Mouse (Mus musculus): ENCODE measurements around the gene Atrip.

Atrip gene

DNA sequence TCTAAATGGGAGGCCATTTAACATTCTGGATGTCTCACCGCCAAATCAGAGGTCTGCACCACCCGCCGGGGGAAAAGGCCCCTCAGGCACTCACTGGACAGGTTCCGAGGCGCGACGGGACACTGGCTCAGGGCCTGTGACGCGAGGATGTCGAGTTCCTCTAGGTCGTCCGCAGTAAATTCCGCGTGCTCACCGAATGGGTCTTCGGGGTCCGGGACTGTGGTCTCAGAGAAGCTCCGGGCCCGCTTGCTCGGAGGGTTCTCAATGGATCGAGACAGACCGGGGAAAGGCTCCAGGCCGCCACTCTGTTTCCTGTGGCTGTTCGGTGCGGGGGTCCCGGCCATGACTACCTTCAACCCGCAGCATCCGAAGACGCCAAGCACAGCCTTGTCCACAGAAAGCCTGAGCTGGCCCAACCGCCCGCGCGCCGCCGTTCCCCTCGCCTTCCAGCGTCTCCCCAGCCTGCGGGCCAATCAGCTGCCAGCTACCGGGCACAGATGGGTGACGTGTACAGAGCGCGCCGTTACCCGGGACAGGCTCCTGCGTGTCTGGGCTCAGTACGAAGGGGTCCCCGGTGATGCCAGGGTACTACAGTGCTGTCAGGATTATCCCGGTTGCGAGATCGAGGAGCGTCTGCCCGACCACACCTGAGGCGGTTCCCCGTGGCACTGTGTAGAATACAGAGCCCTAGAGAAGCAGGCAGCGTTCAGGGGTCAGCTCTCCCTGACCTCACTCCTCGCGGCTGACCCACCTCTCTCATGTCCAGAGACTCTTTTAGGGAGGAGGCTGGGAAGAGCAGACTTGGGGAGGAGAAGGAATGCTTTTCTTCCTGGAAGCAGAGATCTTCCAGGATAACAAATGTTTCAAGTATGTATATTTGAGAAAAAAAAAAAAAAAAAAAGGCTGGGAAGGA lies at the start of gene Atrip:
Gene Atrip, minus strand, starts transcription at position 464 of the 913 bp plus-strand sequence.
- DNase-seq (ENCODE audit: low spot score in 2 of 2): peak; percentile 80 to 88

DNA sequence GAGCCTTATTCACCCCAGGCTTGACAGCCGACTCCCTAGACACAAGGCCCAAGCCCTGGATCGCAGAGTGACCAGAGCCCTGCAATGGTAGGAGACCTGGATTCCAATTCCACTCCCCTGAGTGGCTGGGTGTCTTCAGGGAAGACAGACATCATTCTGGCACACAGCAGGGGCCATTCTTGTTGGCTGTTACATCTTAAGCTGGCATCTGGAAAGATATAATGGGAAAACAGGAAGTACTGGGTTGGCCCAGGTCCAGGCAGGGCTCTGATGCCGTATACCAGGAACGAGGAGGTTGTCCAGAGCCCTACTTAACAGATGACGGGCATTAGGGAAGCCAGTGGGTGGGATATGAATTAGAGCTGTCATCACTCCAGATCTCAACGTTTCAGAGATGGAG lies 49.3 kb upstream of the Atrip start:
- no peak for DNase-seq (ENCODE audit: low spot score in 2 of 2)

DNA sequence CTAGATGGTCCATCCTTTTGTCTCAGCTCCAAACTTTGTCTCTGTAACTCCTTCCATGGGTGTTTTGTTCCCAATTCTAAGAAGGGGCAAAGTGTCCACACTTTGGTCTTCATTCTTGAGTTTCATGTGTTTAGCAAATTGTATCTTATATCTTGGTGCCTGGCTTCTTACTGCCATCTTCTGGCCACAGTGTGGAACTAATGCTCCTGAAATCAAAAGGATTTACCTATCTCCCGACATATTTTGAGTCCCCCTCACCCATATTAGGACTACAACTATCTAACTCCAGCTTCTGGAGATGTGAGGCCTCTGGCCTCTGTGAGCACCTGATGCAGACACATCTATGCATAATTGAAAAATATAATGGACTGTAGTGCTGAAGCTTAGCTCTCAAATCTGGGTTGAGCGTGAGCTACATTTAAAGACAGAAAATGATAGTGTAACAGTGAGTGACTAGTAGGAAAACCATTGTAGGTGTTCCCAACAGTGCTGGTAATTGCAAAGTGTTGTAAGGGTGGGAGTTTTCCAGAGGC lies 48.7 kb upstream of the Atrip start:
- peak in 1 of 2 experiments; percentile 29 for DNase-seq (ENCODE audit: low spot score in 2 of 2)

DNA sequence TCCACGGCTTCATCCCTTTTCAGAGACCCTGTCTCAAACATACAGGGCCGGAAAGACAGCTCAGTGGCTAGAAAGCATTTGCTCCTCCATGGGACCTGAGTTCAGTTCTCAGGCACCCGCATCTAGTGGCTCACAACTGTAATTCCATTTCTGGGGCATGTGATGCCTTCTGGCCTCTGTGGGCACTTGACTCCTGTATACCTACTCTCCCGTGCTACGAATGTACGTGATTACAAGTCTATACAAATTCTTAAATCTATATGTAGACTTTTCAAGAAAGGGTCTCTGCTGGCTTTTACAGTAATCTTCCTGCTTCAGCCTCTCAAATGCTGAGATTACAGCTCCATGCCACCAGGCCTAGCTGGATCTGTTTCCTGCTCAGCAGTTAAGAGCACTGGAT lies 47.0 kb upstream of the Atrip start:
- DNase-seq (ENCODE audit: low spot score in 2 of 2): no peak

DNA sequence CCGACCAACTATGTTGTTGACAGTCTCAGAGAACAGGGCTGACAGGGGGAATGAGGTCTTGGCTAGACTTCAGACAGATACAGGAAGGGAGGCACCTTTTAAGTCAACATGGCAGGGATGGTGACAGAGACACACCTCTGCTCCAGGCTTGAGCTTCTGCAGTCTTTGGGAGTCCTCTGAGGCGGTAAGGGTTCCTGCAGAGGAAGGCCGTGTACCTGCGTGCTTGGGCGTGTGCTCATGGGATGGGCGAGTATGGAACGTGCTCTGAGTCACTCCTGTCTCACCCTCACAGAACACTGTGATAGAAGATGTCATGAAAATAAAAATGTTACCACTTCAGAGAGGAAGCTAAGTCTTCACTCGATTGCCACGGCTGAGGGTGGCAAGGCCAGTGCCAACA lies 45.6 kb upstream of the Atrip start:
- no peak for DNase-seq (ENCODE audit: low spot score in 2 of 2)

DNA sequence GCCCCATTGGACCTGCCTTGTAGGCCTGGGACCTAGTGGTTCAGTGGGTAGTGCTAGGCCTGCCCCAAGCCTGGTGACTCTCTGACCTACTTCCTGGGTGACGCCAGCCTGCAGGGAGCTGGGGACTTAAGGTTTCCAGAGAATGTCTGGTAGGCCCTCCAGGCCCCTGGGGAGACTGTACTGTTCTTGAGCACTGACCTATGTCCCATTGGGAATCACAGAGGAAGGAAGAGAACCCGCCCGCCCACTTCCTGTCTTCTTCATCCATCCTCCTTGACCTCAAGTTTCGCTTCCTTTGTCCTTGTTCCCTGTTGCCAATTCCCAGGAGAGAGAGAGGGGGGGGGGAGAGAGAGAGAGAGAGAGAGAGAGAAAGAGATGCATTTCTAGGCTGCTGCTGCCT lies 44.2 kb upstream of the Atrip start:
- DNase-seq (ENCODE audit: low spot score in 2 of 2): no peak

DNA sequence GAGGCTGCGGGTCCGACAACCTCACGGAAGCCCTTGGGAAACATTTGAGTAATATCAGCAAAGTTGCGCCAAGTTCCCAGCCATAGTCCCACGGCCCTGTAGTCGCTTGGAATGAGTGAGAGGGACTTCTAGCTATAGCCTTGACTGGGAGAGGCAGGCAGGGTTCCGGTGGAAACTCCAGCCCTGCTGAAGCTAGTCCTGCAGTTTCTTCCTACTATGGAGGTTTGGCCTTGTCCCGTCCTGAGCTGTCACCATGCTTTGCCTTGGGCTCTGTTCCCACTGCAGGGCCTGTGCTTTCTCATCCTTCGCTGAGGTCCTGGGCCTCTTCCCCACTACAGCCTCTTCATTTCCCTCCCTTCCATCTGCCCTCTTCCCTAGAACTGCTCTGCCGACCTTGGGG lies 42.3 kb upstream of the Atrip start:
- no peak for DNase-seq (ENCODE audit: low spot score in 2 of 2)

DNA sequence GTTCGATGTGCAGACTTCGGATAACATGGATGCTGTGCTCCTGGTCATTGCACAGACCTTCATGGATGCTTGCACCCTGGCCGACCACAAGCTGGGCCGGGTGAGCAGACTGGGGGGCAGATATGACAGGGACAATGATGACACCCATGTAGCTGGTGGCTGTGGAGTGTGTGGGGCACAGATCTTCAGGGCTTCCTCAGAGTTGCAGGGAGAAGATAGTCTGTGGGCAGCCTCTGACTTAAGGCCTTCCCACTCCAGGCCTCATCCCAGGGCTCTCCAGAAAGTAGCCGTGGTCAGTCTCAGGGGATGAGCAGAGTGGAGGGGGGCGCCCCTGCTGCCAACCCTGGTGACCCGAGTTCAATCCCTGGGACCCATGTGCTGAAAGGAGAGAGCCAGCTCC lies 40.9 kb upstream of the Atrip start:
- no peak for DNase-seq (ENCODE audit: low spot score in 2 of 2)

DNA sequence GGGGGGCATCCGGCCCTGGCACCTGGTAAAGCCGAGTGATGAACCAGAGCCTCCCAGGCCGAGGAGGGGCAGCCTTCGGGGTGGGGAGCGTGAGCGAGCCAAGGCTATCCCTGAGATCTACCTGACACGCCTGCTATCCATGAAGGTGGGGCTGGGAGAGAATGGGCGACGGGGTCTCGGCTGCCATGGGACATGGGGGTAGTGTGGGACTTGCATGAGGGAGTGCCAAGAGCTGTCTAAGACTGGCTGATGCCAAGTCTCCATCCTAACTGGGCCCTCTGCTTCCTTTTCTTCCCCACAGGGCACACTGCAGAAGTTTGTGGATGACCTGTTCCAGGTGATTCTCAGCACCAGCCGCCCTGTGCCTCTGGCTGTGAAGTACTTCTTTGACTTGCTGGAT lies 40.4 kb upstream of the Atrip start:
- peak in 1 of 2 experiments; percentile 5 for DNase-seq (ENCODE audit: low spot score in 2 of 2)

DNA sequence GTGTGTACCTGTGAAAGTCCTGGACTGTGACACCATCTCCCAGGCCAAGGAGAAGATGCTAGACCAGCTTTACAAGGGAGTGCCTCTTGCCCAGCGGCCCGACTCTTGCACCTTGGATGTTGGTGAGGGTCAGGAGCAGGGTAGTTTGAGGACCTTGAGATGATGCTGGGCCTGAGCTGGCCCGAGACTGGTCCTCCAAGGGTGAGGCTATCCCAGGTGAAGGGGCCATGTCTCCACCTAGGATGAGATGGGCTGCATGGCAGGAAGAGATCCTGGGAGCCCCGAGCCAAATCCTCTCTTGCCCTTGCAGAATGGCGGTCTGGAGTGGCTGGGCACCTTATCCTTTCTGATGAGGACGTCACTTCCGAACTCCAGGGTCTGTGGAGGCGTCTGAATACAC lies 39.4 kb upstream of the Atrip start:
- DNase-seq (ENCODE audit: low spot score in 2 of 2): peak in 1 of 2 experiments; percentile 2

DNA sequence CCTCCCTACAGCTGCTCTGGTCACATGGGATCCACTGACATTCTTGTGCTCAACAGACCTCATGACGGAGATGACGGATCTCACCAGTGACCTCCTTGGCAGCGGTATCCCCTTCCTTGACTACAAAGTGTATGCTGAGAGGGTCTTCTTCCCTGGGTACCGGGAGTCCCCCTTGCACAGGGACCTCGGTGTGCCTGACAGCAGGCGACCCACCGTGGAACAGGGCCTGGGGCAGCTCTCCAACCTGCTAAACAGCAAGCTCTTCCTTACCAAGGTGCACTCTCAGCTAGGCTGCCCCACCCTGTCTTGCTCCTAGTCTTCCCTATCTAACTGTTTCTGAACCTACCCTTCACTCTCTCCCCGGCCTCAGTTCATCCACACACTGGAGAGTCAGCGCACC lies 37.7 kb upstream of the Atrip start:
- peak in 1 of 2 experiments; percentile 5 for DNase-seq (ENCODE audit: low spot score in 2 of 2)

DNA sequence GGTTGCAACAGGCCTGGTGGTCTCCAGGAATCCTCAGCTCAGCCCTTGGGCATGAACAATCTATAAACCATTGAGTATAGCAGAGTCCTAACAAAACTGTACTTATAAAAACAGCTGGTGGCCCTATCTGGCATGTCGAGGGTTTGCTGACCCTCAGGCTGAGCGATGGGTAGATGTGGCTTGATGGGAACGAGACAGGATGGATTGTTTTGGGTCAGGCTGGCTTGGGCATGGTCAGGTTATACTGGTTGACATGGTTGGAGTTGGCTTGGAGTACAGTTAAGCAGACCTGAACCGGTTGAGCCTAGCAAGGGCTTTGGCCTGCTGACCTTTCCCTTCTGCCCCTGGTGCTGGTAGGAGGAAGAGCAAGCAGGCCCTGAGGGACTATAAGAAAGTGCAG lies 37.2 kb upstream of the Atrip start:
- DNase-seq (ENCODE audit: low spot score in 2 of 2): no peak

DNA sequence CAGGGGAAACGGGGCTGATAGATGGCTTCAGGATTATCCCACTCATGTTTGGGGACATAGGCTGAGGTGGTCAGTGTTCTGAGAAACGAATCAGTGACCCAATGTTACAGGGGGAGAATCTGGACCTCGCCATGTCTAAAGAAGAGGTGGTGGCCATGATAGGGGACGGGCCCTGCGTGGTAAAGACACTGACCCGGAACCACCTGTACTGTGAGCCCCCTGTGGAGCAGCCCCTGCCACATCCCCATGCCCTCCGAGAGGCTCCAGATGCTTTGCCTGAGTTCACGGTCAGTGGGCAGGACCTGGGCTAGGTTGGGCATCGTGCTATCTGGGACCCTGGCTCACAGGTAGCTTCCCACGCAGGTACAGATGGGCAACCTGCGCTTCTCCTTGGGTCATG lies 36.3 kb upstream of the Atrip start:
- DNase-seq (ENCODE audit: low spot score in 2 of 2): no peak

DNA sequence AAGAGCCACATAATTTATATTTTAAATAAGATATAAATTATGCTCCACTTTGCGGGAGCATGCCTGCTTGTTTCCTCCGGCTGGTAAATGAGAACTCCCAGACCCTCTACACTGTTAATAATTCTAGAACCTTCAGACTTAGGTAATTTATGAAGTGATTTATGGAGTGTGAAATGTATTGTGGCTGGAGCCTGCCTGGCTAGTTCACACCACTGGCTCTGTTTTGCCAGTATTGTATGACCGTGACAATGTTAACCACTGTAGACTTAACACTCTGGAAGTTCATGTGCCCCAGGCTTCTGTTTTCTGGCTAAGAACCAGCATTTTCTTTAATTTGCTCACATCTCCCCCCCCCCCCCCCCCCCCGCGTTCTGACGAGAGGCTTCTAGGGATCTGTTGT lies 33.4 kb upstream of the Atrip start:
- no peak for DNase-seq (ENCODE audit: low spot score in 2 of 2)

DNA sequence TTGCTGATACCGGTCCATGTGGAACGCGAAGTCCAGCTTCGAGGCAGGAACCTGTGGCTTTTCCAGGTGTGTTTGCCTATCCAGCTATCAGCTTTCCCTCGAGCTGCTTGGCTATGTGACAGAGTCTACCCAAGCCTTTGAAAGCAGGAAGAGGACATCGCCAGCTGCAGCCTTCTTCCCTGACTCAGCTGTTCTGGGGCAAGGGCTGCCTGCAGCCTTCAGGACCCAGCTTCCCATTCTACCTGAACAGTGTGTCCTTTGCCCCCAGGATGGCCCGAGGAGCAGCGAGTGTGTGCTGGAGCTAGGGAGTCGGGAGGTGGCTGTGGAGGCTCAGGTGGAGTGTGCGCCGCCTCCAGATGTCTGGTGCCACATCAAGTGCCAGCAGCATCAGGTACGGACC lies 31.7 kb upstream of the Atrip start:
- DNase-seq (ENCODE audit: low spot score in 2 of 2): no peak

DNA sequence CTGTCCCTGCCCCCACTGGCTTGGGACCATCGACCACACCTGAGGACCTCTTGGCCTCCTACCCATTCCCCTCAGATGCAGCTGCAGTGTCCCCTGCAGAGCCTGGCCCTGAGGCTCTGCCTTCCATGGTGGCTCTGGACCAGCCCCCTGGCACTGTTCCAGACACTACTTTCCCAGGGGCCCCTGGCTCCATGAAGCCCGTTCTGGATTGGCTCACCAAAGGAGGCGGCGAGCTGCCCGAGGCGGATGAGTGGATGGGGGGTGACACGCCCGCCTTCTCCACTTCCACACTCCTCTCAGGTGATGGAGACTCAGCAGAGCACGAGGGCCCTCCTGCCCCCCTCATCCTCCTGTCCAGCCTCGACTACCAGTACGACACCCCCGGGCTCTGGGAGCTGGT lies 31.1 kb upstream of the Atrip start:
- DNase-seq (ENCODE audit: low spot score in 2 of 2): no peak

DNA sequence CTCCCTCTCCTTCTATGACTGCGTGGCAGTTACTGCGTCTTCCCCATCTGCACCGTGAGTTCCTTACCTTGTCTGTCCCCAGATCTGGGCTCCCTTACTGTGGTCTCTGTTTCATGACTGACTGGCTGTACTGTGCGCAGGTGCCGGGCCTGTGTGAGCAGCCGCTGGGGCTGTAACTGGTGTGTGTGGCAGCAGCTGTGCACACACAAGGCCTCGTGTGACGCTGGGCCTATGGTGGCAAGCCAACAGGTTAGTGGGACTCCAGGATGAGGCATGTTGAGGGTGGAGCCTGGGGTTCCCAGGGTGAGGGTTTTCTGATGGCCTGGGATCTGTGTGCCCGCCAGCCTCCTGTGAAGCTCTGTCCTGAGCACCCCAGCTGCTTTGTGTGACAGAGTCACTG lies 30.2 kb upstream of the Atrip start:
- no peak for DNase-seq (ENCODE audit: low spot score in 2 of 2)

DNA sequence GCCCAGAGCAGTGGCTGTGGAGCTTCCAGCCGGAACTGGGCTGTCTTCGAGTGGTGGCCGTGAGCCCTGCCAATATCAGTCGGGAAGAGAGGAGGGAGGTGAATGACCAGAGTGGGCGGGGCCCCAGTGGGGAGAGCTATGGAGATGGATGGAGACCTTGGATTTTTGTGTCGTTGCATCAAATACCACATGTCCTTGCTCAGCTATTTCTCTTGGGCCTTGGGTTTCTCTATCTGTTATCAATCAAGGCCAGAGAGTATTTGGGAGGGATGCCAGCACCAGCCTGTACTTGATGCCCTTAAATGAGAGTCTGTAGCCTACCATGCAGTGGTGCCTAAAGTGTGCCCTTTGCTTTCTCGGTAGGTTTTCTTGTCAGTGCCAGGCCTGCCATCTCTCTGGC lies 29.3 kb upstream of the Atrip start:
- no peak for DNase-seq (ENCODE audit: low spot score in 2 of 2)

DNA sequence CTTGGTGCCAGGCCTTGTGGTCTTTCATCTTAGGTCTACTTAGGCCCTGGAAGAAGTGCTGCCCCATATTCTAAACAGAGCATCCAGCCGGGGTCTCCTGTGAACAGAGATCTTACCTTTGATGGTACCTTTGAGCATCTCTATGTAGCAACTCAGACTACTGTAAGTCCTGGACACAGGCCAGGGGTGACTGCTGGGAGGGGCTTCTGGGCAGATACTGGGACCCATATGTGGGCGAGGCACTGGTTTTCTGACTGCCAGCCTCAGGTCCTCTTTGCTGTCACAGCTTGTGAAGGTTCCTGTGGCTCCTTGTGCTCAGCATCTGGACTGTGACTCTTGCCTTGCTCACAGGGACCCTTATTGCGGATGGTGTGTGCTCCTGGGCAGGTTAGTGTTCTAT lies 28.6 kb upstream of the Atrip start:
- DNase-seq (ENCODE audit: low spot score in 2 of 2): no peak

DNA sequence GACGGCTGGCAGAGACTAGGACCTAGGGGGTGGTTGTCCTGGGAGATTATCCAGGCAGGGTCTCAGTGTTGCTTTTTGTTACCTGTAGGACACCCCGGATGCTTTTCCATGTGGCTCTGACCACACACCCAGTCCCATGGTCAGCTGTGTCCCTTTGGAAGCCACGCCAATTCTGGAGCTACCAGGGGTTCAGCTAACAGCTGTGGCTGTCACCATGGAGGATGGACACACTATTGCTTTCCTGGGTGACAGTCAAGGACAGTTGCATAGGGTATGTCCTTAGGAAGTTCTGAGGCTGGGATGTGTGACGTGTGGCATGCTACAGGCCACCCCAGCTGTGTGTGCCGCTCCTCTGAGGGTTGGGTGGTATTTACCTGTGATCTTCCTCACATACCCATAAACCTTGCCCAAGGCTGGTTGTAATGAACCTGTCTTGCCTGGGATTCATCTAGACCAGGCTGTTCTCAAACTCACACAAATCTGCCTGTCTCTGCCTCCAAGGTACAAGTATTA lies 28.1 kb upstream of the Atrip start:
- no peak for DNase-seq (ENCODE audit: low spot score in 2 of 2)

DNA sequence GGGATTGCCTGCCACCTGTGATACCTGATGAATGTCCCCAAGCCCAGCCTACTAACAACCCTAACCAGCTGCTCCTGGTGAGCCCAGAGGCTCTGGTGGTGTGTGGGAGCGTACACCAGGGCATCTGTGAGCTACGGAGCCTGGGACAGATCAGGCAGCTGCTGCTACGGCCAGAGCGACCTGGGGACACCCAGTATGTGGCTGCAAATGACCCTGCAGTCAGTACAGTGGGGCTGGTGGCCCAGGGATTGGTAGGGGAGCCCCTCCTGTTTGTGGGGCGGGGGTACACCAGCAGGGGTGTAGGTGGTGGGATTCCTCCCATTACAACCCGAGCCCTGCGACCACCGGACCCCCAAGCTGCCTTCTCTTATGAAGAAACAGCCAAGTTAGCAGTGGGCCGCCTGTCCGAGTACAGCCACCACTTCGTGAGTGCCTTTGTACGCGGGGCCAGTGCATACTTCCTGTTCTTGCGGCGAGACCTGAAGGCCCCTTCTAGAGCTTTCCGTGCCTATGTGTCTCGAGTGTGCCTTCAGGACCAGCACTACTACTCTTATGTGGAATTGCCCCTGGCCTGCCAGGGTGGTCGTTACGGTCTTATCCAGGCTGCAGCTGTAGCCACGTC lies 26.5 kb upstream of the Atrip start:
- DNase-seq (ENCODE audit: low spot score in 2 of 2): no peak

DNA sequence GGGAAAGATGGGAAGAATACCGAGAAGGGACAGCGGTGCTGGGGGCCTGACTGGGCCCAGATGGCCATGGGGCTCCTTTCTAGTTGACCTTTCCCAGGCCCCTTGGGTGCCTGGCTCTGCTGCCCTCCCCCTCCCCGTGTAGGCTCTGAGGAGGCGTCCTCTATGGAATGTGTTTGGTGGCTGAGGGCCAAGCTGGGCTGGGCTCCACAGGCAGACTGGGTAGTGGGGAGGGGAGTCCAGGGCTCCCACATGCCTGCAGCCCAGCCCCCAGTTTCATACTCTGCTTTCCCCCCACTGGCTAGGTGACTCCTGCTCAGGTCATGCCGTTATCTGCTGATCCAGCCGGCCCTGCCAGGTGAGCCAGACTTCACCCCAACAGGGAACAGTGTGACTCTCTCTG lies 25.0 kb upstream of the Atrip start:
- no peak for DNase-seq (ENCODE audit: low spot score in 2 of 2)

DNA sequence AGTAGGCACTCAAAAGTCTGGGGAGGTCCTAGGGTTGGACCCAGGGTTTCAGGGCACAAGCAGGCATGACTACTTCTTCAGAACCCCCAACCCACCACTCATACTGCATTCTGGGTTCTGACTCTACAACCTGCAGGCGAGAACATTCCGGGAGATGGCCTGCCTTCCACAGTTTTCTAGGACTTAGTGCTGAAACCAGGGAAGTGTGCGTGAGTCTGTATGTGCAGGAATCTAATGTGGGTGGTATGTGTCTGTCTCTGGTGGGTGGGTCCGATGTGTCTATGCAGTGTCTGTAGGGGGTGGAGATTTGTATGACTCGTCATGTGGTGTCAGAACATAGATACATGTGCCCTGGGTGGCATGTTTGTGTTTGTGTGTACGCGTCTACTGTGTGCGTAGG lies 24.4 kb upstream of the Atrip start:
- DNase-seq (ENCODE audit: low spot score in 2 of 2): no peak
